Mouse (Mus musculus): ENCODE measurements around the gene Astn2. TPM values are rescaled to one million over a fixed set of nuclear protein-coding genes. Genes with fewer than 3 reads are reported as not detected.

Gene Astn2
- total and polyA plus RNA-seq, 3 experiments = not detected

DNA sequence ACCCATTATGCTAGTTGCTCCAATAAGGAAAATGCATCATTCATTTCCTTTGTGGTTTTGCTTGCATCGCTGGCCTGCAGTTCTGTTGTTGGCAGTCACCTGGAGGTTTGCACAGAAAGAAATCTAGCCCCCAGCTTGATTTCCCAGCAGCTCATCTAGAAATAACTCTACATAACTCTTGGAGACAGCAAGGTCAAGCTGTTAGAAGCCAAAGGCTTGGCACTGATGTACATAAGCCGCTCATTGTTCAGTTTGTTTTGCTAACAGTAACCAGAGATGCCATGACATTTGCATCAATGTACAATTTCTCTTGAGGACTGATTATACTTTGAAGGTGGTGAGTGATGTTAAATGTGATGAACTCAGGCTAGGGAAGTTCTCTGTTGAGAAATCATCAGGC is 583.3 kb downstream of the Astn2 start:
- no peak overlapping the region for H3K4me3 ChIP-seq (ENCODE audit: control insufficient read depth in 1 of 2, insufficient read depth in 1 of 2, low read depth in 2 of 2, low read length in 2 of 2)
- H3K27ac ChIP-seq (ENCODE audit: control insufficient read depth, low read depth, low read length) = no peak overlapping the region
- no peaks in the 10 kb centered on the region for H3K9me3 ChIP-seq (replicated peaks; ENCODE audit: insufficient read depth, low read length)
- H3K4me1 ChIP-seq (ENCODE audit: control insufficient read depth in 1 of 2, insufficient read depth in 2 of 2, low read length in 2 of 2) = no peaks in the 10 kb centered on the region
- no peak for DNase-seq (ENCODE audit: low read depth, low spot score)
- no peak overlapping the region for H3K9ac ChIP-seq (ENCODE audit: control insufficient read depth, low read depth, low read length, poor library complexity, severe bottlenecking)
- H3K79me2 ChIP-seq (ENCODE audit: control insufficient read depth, insufficient read depth, low read length, poor library complexity) = no peaks in the 10 kb centered on the region
- TF ChIP-seq ZMIZ1 (IDR thresholded peaks at IDR 0.05; ENCODE audit: low read depth, low read length) (no peak), EP300 (IDR thresholded peaks at IDR 0.05; ENCODE audit: low read depth in 1 of 2, low read length in 2 of 2) (no peak), KAT2A (conservative IDR thresholded peaks at IDR 0.05; ENCODE audit: low read depth, low read length) (no peak), ZKSCAN1 (IDR thresholded peaks at IDR 0.05; ENCODE audit: low read depth, low read length) (no peak), MYB (IDR thresholded peaks at IDR 0.05; ENCODE audit: low read depth, low read length) (no peak), SMC3 (IDR thresholded peaks at IDR 0.05; ENCODE audit: low read depth, low read length) (no peak), NRF1 (IDR thresholded peaks at IDR 0.05; ENCODE audit: insufficient read depth, low read depth, low read length, poor library complexity, severe bottlenecking) (no peak), ZNF384 (IDR thresholded peaks at IDR 0.05; ENCODE audit: low read depth, low read length) (no peak), TBP (IDR thresholded peaks at IDR 0.05; ENCODE audit: low read depth, low read length) (no peak), JUND (IDR thresholded peaks at IDR 0.05; ENCODE audit: low read depth, low read length) (no peak), MAX (IDR thresholded peaks at IDR 0.05; ENCODE audit: low read length) (no peak), ZC3H11A (IDR thresholded peaks at IDR 0.05; ENCODE audit: low read depth, low read length) (no peak), MAFK (IDR thresholded peaks at IDR 0.05; ENCODE audit: borderline replicate concordance, low read depth, low read length) (no peak), MEF2A (IDR thresholded peaks at IDR 0.05; ENCODE audit: extremely low read depth, insufficient replicate concordance, low read depth, low read length, poor library complexity, severe bottlenecking) (no peak)
- H3K27me3 ChIP-seq (ENCODE audit: control insufficient read depth in 1 of 2, insufficient read depth in 2 of 2, low read length in 2 of 2) = no peaks in the 10 kb centered on the region
- H3K36me3 ChIP-seq (ENCODE audit: control insufficient read depth in 1 of 2, insufficient read depth in 2 of 2, low read length in 2 of 2) = no peaks in the 10 kb centered on the region

DNA sequence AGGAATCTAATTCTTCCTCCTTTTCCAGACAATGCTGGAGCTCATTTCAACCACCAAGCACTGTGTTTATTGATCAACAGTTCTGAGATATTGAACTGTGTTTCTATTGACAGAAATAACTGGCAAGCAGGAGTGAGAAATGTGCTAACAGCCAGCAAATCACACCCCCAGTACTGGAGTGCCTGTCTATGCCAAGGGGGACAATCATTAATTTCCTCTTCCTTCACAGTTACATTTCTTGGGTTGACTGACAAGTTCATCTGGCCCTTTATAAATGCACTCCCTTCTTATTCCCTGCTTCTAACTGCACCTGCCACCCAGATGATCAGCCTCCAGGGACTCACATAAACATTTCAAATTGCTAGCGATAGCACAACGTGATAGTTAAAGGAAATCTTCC is 584.2 kb downstream of the Astn2 start:
- no peaks in the 10 kb centered on the region for H3K27me3 ChIP-seq (ENCODE audit: control insufficient read depth in 1 of 2, insufficient read depth in 2 of 2, low read length in 2 of 2)
- H3K9me3 ChIP-seq (replicated peaks; ENCODE audit: insufficient read depth, low read length) = no peaks in the 10 kb centered on the region
- no peak overlapping the region for H3K9ac ChIP-seq (ENCODE audit: control insufficient read depth, low read depth, low read length, poor library complexity, severe bottlenecking)
- no peaks in the 10 kb centered on the region for H3K79me2 ChIP-seq (ENCODE audit: control insufficient read depth, insufficient read depth, low read length, poor library complexity)
- no peak for DNase-seq (ENCODE audit: low read depth, low spot score)
- no peaks in the 10 kb centered on the region for H3K4me1 ChIP-seq (ENCODE audit: control insufficient read depth in 1 of 2, insufficient read depth in 2 of 2, low read length in 2 of 2)
- no peak overlapping the region for H3K27ac ChIP-seq (ENCODE audit: control insufficient read depth, low read depth, low read length)
- H3K36me3 ChIP-seq (ENCODE audit: control insufficient read depth in 1 of 2, insufficient read depth in 2 of 2, low read length in 2 of 2) = no peaks in the 10 kb centered on the region
- no peak overlapping the region for H3K4me3 ChIP-seq (ENCODE audit: control insufficient read depth in 1 of 2, insufficient read depth in 1 of 2, low read depth in 2 of 2, low read length in 2 of 2)
- TF ChIP-seq USF1 (IDR thresholded peaks at IDR 0.05; ENCODE audit: low read depth, low read length) (no peak), GATA1 (IDR thresholded peaks at IDR 0.05; ENCODE audit: low read depth, low read length) (no peak), ZC3H11A (IDR thresholded peaks at IDR 0.05; ENCODE audit: low read depth, low read length) (no peak), EP300 (IDR thresholded peaks at IDR 0.05; ENCODE audit: low read depth in 1 of 2, low read length in 2 of 2) (no peak), CHD1 (IDR thresholded peaks at IDR 0.05; ENCODE audit: low read depth, low read length) (no peak), BHLHE40 (IDR thresholded peaks at IDR 0.05; ENCODE audit: borderline replicate concordance, low read depth, low read length) (no peak), MYC (IDR thresholded peaks at IDR 0.05; ENCODE audit: low read depth, low read length) (no peak), TBP (IDR thresholded peaks at IDR 0.05; ENCODE audit: low read depth, low read length) (no peak), POLR2AphosphoS2 (IDR thresholded peaks at IDR 0.05; ENCODE audit: low read length) (no peak), KAT2A (conservative IDR thresholded peaks at IDR 0.05; ENCODE audit: low read depth, low read length) (no peak), MXI1 (IDR thresholded peaks at IDR 0.05; ENCODE audit: low read depth, low read length) (no peak), NELFE (IDR thresholded peaks at IDR 0.05; ENCODE audit: low read depth, low read length) (no peak), ZMIZ1 (IDR thresholded peaks at IDR 0.05; ENCODE audit: low read depth, low read length) (no peak), POLR2AphosphoS5 (IDR thresholded peaks at IDR 0.05; ENCODE audit: borderline replicate concordance, low read depth, low read length) (no peak)

All from MEL (cell line).